Mouse (Mus musculus): ENCODE measurements around the gene Snx10.

DNA sequence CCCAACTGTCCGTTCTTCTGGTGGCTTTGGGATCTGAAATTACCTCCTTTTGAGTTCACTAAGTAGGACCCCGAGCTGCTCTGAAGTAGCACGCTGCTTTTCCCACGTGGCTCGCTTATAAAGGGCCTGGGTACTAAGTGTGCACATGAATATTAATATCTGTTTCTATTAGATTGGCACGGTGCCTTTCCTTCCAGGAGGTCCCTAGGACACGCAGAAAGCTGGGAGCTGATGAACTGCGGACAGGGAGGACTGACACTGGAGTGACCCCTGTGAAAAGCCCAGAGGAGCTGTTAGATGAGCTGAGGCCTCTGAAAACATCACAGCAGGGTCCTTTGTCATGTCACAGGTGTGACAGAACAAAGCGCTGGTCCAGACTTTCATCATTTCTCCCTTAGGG, 57.7 kb downstream of the Snx10 start:
- TF ChIP-seq CHD2 (IDR thresholded peaks at IDR 0.05; ENCODE audit: low read depth, low read length): no peak
- TF ChIP-seq MAFK (IDR thresholded peaks at IDR 0.05; ENCODE audit: insufficient read depth, low read depth, low read length): no peak

All from ES-E14 (cell line).